Mouse (Mus musculus) gastrocnemius, adult 2 months (tissue): Measurements from ENCODE around the gene Igfbp3. TPM values are rescaled to one million over a fixed set of nuclear protein-coding genes. Genes with fewer than 3 reads are reported as not detected.

Source experiments
- DNase-seq: peaks from one replicate; pipeline ENCODE4 v3.0.0; 2022
- H3K27ac ChIP-seq: fragments of 200-600 bp; 2 replicates; pipeline ENCODE4 v1.8.1; 2022; ENCODE audit warnings: mild to moderate bottlenecking
- H3K4me3 ChIP-seq: fragments of 200-600 bp; 2 replicates; pipeline ENCODE4 v1.8.1; 2022; ENCODE audit warnings: mild to moderate bottlenecking, moderate library complexity
- CTCF ChIP-seq: fragments of 200-600 bp; IDR thresholded peaks from 2 replicates; pipeline ENCODE4 v1.8.1; 2022; ENCODE audit warnings: antibody characterized with exemption, mild to moderate bottlenecking, moderate library complexity
- intact Hi-C: fragments of 180-260 bp; cut with DNase I; formaldehyde crosslinking; loops from one replicate; pipeline ENCODE4 v1.15.1; 2025
- total RNA-seq, 2 experiments: library from RNA; stranded (reverse); gene quantifications; 2 replicates each; pipeline ENCODE4 v1.2.3; 2021

The Igfbp3 gene
- total RNA-seq, 2 experiments from 2014 or later: 10.7 to 18.1 TPM

DNA sequence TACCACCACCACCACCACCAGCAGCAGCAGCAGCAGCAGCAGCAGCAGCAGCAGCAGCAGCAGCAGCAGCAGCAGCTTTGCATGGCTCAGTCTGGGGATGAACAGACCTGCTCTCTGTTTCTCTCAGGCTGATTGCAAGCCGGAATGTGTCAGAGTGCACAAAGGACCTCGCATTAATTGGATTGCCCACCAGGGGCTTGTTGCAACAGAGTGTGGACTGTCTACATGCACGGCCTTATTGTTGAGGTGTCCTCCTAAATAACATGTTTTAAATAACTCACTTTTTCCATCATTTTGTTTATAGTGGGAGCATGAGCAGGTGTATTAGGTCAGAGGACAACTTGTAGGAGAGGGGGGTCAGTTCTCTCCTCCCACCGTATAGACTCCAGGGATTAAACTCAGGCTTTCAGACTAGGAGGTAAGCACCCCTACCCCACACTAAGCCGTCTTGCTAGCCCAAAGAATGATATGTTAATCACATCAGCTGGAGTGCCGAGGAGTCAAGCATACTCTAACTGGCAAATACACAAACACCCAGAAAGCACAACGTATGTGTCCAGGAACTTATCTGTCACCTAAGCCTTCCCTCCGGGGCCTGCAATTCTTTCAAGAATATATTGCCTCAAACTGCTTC, 31.2 kb downstream of the Igfbp3 start:
- H3K4me3 ChIP-seq: no peak overlapping the region
- TF ChIP-seq CTCF: no peak
- intact Hi-C loops: no loop called here

DNA sequence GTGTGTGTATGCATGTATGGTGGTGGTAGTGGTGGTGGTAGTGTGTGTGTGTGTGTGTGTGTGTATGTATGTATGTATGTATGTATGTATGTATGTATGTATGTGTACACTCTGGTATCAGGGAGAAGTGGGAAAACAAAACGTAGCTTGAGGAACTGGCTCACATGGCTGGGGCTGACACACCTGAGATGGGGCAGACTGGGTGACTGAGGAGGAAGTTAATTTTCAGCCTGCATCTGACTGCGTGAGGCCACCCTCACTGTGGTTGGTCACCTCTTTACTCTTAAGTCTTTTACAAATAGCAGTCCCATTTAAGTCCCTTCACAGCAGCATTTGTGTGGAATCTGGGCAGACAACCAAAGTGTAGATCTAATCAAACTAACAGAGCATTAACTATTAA, 34.4 kb downstream of the Igfbp3 start:
- TF ChIP-seq CTCF: no peak
- Histone ChIP-seq H3K4me3 (no peak overlapping the region), H3K27ac (no peak overlapping the region)
- intact Hi-C loops: no loop called here
- DNase-seq: no peak

More for the DNA sequence above, 31.2 kb downstream of the Igfbp3 start:
- no peak overlapping the region for H3K27ac ChIP-seq
- DNase-seq: no peak

DNA sequence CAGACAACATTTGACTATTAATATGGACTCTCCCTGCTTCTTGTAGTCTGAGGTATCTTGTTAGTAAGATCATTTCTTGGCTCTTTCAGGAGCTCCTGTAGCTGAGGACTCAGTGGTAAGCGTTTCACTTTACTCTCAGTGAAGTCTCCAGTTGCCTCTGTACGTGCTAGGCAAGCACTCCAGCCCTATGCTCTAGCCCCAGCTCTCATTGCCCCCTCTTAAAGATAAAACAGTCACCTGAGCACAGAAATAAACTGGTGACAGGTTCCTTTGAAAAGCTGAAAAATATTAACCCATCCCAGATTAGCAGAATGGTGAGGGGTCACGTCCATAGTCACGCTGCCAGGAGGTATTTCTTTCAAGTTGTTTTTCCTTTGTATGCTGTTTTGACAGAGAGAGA, 35.0 kb downstream of the Igfbp3 start:
- no peak overlapping the region for H3K27ac ChIP-seq
- no peak overlapping the region for H3K4me3 ChIP-seq
- TF ChIP-seq CTCF: no peak
- no peak for DNase-seq
- intact Hi-C loops: no loop called here

DNA sequence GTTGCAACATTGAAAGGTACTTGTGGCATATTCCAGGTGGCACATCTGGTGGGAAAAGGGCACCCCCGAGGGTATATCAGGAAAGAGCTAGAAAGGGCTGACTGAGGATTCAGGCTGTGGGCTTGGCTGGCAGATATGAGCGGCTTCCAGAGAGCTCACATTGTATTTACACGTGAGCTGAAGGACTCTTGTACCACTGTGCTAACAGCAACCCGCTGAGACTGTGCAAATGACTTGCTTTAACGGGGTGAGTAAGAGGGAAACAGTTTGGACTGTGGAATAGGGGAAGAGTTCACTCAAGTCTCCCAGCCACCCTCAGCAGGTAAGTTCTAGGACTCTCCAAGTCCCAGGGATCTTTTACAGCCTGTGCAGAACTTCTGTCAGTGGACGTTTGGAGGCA, 40.1 kb downstream of the Igfbp3 start:
- no peak for TF ChIP-seq CTCF
- no peak for DNase-seq
- intact Hi-C loops: no loop called here
- Histone ChIP-seq H3K27ac (no peak overlapping the region), H3K4me3 (no peak overlapping the region)

DNA sequence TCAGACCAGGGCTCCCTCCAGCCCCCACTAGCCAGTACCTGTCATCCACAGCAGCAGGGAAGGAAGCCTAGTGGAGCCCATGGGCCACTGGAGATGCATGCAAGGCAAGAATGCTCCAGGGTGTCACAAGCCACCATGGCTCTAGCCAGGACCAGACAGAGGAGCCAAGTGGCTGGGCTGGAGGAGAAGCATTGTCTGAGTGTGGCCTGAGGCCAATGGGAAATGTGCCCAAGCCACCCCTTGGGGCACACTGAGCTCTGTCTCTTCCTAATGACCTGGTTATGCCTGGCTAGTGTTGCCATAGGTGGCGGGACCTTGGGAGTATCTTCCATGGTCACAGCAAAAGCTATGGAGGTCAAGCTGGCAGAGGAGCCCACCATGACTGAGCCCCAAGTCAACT, 44.1 kb downstream of the Igfbp3 start:
- no peak overlapping the region for H3K4me3 ChIP-seq
- no peak overlapping the region for H3K27ac ChIP-seq
- intact Hi-C loops: no loop called here
- DNase-seq: no peak
- TF ChIP-seq CTCF: no peak

DNA sequence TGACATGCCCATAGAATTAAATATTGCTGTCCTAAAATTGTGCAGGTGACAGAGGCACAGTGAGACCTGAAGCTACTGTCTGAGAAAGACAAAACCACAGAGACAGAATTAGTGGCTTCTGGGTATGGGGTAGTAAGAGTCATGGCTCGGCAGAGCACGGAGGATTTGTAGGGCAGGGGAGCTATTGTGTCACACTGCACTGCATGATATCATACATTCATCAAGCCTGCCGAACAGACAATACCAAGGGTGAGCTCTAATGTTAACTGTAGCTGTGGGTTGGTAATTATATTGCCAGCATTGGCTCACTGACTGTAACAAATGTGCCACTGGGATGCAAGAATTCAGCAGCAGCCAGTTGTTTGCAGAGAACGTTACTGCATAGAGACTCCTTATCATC, 49.3 kb downstream of the Igfbp3 start:
- Histone ChIP-seq H3K27ac (no peak overlapping the region), H3K4me3 (no peak overlapping the region)
- no peak for TF ChIP-seq CTCF
- no peak for DNase-seq
- intact Hi-C loops: loop anchor here (5.0 kb wide), 1 partner anchor 507 kb away; the partner anchor contains the start of gene Ramp3

DNA sequence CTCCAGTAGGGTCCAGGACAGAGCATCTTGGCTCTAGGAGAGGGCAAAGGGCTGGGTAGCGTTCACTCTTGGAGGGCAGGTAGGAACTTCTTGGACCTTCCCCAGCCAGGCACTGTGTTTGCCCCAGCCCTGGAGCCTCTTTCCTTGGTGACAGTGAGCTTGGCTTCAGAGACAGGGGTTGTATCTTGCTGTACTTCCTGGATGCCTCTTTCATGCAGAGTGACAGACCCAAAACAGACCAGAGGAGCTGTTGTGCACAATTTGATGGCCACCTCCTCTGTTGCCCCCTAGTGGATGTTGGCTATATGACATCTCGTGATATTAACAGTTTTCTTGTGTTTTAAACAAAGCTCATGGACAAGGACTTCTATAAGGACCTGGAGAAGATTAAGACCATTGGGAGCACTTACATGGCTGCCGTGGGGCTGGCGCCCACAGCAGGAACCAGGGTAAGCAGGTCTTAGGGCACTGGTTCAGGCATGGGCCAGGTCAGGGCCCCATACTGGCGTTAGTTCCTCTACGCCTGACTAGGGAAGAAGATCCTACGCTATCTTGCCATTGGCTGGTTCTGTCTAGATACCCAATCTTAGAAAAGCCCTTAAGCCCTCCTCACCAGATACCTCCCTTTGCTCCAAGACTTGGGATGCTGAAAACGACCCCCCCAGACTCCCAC, 52.1 kb downstream of the Igfbp3 start:
- TF ChIP-seq CTCF: peak; percentile 73
- intact Hi-C loops: loop anchor here (5.0 kb wide), 1 partner anchor 504 kb away; the partner anchor contains the start of gene Ramp3
- DNase-seq: no peak
- H3K4me3 ChIP-seq: no peak overlapping the region
- no peak overlapping the region for H3K27ac ChIP-seq

DNA sequence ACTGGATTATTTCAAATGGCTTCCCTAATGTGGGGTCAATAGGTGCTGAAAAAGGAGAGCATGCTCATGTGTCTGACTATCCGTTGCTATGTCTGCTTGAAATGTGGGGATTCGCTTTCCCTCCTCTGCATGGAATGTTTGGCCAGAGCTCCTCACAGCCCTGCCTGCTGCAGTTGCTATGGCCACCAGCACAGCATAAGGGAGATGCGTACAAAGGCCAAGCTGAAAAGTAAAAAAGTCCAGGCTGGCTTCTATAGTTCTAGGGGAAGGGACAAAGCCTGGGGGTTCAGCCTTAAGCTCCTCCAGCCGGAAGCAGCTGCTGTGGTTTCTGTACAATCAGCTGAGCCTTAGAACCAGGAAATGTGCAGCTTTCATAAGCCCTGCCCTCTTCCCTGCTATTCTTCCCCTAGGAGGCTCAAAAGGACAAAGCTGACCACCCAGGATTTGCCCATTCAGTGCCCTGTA, 53.1 kb downstream of the Igfbp3 start:
- no peak overlapping the region for H3K4me3 ChIP-seq
- H3K27ac ChIP-seq: no peak overlapping the region
- no peak for DNase-seq
- TF ChIP-seq CTCF: no peak
- intact Hi-C loops: loop anchor here (5.0 kb wide), 1 partner anchor 503 kb away; the partner anchor contains the start of gene Ramp3

DNA sequence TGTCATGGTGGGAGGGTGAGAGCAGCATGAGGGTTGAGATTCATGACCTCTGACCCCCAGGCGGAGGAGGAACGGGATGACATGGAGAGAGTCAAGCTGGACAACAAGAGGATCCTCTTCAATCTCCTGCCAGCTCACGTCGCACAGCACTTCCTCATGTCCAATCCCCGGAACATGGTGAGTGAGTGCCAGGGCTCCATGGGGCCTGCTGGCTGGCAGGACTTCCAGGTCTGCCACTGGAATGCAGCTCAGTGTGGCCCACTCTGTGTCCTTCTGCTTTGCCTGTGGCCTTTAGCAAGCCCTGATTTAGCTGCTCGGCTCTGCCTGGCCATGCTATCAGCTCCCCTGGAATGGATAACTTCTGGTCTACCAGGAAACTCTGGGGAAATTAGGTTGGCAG, 53.6 kb downstream of the Igfbp3 start:
- no peak for DNase-seq

DNA sequence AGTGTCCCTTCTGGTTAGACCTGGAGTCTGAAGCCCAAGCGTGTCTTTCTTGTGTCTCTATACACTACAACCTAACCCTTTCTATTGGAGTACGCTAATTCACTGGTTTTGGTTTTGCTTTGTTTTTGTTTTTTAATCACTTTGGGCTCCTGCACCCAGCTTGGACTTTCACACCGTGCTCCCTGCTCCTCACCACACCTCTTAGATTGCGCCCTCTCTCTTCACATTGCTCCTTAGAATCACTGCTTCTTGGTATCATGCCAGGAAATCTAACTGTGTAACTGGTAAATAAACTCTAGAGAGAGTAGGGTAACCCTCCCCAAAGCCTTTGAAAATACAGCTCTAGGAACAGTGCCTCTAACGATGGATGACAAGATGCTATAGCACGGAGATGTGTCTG, 55.5 kb downstream of the Igfbp3 start:
- TF ChIP-seq CTCF: no peak
- no peak for DNase-seq
- no peak overlapping the region for H3K4me3 ChIP-seq
- H3K27ac ChIP-seq: no peak overlapping the region
- intact Hi-C loops: no loop called here

More for the DNA sequence above, 53.6 kb downstream of the Igfbp3 start:
- Histone ChIP-seq H3K27ac (no peak overlapping the region), H3K4me3 (no peak overlapping the region)
- TF ChIP-seq CTCF: no peak
- intact Hi-C loops: loop anchor here (5.0 kb wide), 1 partner anchor 503 kb away; the partner anchor contains the start of gene Ramp3

DNA sequence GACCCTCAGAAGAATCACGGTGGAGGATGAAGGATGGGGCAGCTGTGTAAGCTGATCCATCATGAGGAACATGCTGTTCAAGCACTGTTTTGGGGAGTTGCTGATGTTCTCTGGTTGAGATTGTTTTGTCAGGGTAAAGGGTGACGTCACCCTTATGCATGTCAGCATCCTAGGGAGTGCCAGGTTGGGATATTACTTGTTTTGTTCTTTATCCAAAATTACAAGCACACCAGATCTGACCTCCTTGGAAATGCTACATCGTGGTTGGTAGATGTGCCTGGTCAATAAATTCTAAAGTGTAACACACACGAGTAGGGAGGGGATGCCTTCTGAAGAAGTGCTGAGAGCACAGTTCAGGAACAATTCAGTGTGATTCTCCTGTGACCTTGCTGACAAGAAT, 57.3 kb downstream of the Igfbp3 start:
- H3K27ac ChIP-seq: no peak overlapping the region
- no peak for DNase-seq
- no peak for TF ChIP-seq CTCF
- intact Hi-C loops: no loop called here
- H3K4me3 ChIP-seq: no peak overlapping the region

Other genes starting within 250 kb of the Igfbp3 start
- gene Adcy1, start 150.4 kb downstream of the Igfbp3 start, total RNA-seq: under 1 TPM; 0.79 to 0.89 TPM
- not detected for gene Gm11985, start 25.4 kb downstream of the Igfbp3 start, total RNA-seq
- not detected for gene Igfbp1, start 16.1 kb downstream of the Igfbp3 start, total RNA-seq